Mouse (Mus musculus) testis, adult 2 months (tissue): ENCODE measurements around the gene Lmf2.

Experiments used
- CTCF ChIP-seq: fragments of 200-500 bp; IDR thresholded peaks from 2 replicates; pipeline ENCODE4 v1.5.1; 2012; ENCODE audit warnings: low read depth, mild to moderate bottlenecking, inconsistent platforms, low read length, moderate library complexity; ENCODE audit not compliant: control insufficient read depth, insufficient read depth, insufficient replicate concordance
- POLR2A ChIP-seq: fragments of 200-500 bp; IDR thresholded peaks from 2 replicates; pipeline ENCODE4 v1.6.1; 2012; ENCODE audit warnings: low read depth, mild to moderate bottlenecking, inconsistent platforms, low read length, moderate library complexity; ENCODE audit not compliant: control insufficient read depth

DNA sequence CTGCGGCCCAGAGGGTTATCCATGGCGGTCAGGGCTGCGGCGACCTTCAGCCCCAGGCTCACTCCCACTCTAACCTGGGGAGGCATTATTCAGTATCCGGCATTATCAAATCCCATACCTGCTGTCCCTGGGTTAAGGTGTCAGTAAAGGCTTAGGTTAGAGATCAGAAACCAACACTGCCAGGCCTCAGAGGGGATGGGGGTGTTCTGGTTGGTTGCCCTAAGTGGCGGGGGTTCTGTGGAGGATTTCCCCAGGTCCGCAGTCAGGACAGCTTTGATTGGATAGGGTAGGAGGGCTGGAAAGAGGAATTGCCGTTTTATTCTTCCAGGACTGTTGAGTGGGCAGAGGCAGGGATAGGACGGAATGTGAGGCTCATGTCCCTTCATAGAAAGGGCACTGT is 18.9 kb upstream of the Lmf2 start:
- TF ChIP-seq POLR2A, result no peak
- TF ChIP-seq CTCF, result no peak
